Mouse (Mus musculus) liver, embryonic 14.5 days (tissue): ENCODE measurements around the gene Tmbim1. TPM values are rescaled to one million over a fixed set of nuclear protein-coding genes. Genes with fewer than 3 reads are reported as not detected.
A peak's percentile ranks its signal among the peaks of the same experiment; 100 is the strongest.
"Not testable (repeated sequence)": the region's sequence is repeated elsewhere in the genome, so short reads cannot be mapped to it uniquely, and the experiment has no call there.

Experiments used
- ATAC-seq: fragments of 200-750 bp; cut with Nextera tagmentation; 2 replicates; pipeline ENCODE4 v1.8.0; 2017; ENCODE audit warnings: moderate number of reproducible peaks, mild to moderate bottlenecking, moderate library complexity; ENCODE audit not compliant: insufficient read depth
- DNase-seq, 3 experiments: peaks; one replicate each; pipeline ENCODE4 v3.0.0-alpha.2; 2012 to 2013; ENCODE audit warnings: low read depth in 3 of 3, low spot score in 3 of 3
- H3K27ac ChIP-seq: fragments of 300-500 bp; sonication (generic); 2 replicates; pipeline ENCODE4 v1.5.1; 2014; ENCODE audit warnings: moderate library complexity, mild to moderate bottlenecking, control low read depth, inconsistent platforms
- H3K27me3 ChIP-seq: fragments of 300-500 bp; sonication (generic); 2 replicates; pipeline ENCODE4 v1.6.1; 2014; ENCODE audit warnings: mild to moderate bottlenecking, low read length, moderate library complexity; ENCODE audit not compliant: control insufficient read depth, insufficient read depth
- H3K36me3 ChIP-seq: fragments of 300-500 bp; sonication (generic); replicated peaks from 2 replicates; pipeline ENCODE4 v1.6.1; 2014; ENCODE audit warnings: low read depth; ENCODE audit not compliant: control insufficient read depth, insufficient read depth
- H3K4me1 ChIP-seq, 2 experiments: fragments of 200-500 bp in 1 of 2; fragments of 300-500 bp in 1 of 2; sonication (generic) in 1 of 2; replicated peaks; 2 replicates each; pipeline ENCODE4 v1.6.1; 2012 to 2014; ENCODE audit warnings: antibody characterized with exemption in 1 of 2, inconsistent platforms in 1 of 2, low read length in 1 of 2; ENCODE audit not compliant: control insufficient read depth in 2 of 2, insufficient read depth in 2 of 2
- H3K4me2 ChIP-seq: fragments of 300-500 bp; sonication (generic); 2 replicates; pipeline ENCODE4 v1.6.1; 2014; ENCODE audit warnings: low read depth, mild to moderate bottlenecking, control low read depth, moderate library complexity
- H3K4me3 ChIP-seq, 2 experiments: fragments of 200-500 bp in 1 of 2; fragments of 300-500 bp in 1 of 2; sonication (generic) in 1 of 2; 2 replicates each; pipeline ENCODE4 v1.5.1; 2012 to 2014; ENCODE audit warnings: low read depth in 2 of 2, low read length in 2 of 2, mild to moderate bottlenecking in 2 of 2, control low read depth in 1 of 2, inconsistent platforms in 1 of 2, moderate library complexity in 1 of 2; ENCODE audit not compliant: insufficient read depth in 1 of 2
- H3K9ac ChIP-seq: fragments of 300-500 bp; sonication (generic); replicated peaks from 2 replicates; pipeline ENCODE4 v1.6.1; 2014; ENCODE audit warnings: mild to moderate bottlenecking, control low read depth, moderate library complexity
- H3K9me3 ChIP-seq: fragments of 300-500 bp; sonication (generic); 2 replicates; pipeline ENCODE4 v1.6.1; 2016; ENCODE audit warnings: low read length, mixed read lengths; ENCODE audit not compliant: control insufficient read depth
- CTCF ChIP-seq: IDR thresholded peaks from 2 replicates; pipeline ENCODE4 v1.5.1; 2016; ENCODE audit warnings: antibody characterized with exemption, low read depth, control low read depth
- EP300 ChIP-seq: IDR thresholded peaks from 2 replicates; pipeline ENCODE4 v1.6.1; 2016; ENCODE audit warnings: antibody characterized with exemption, low read depth
- WGBS: fragments of 180-500 bp; shearing (Covaris S2); extraction: QIAGEN DNeasy Blood & Tissue Kit; methylation state at CpG from one replicate; pipeline ENCODE4 v1.1.7; 2014; ENCODE audit not compliant: insufficient replicate concordance; 5-methylcytosine and 5-hydroxymethylcytosine counted together
- polyA plus RNA-seq, 2 experiments: library from polyadenylated mRNA; depleted of rRNA in 1 of 2; stranded (reverse) in 1 of 2; unstranded in 1 of 2; fragments of >200 nt; fragmentation: Nextera tagmentation in 1 of 2; extraction: Ambion mirVana in 1 of 2; gene quantifications; 2 replicates each; pipeline versions ENCODE4 v1.2.1 to v1.2.3; 2012 to 2014

Tmbim1 gene
- polyA plus RNA-seq, 2 experiments, result 10.1 to 10.5 TPM

DNA sequence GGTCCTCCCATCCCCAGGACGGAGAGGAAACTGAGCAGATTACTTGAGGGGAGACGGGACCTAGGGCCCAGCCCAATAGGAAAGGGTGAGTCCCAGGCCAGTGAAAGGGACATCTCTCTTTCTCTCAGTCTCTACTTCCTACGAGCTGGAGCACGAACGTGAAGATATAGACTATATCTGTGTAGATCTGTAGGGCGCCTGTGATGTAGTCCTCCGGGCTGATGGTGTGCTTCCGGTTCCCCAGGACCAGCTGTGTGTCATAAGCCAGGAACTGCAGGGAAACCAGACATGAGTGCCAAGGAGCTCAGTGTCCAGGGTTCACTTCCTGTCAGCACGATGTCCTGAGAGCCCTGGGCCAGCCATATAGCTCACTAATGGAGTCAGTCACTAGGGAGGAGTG, 16.2 kb downstream of the Tmbim1 start:
- Histone ChIP-seq H3K36me3 (peaks cover 4% of the 10 kb centered on the region; the same call in 1 of the 2 replicates), H3K4me2 (no peak overlapping the region), H3K4me3 (no peak overlapping the region), H3K9me3 (no peaks in the 10 kb centered on the region), H3K9ac (no peak overlapping the region), H3K4me1 (peaks cover 14% of the 10 kb centered on the region in 2 experiments), H3K27me3 (no peaks in the 10 kb centered on the region), H3K27ac (no peak overlapping the region)
- TF ChIP-seq CTCF, result no peak
- TF ChIP-seq EP300, result no peak
- no peak for DNase-seq
- 69% methylated on average over 9 of the region's 9 CpGs for WGBS
- ATAC-seq, result no peak

DNA sequence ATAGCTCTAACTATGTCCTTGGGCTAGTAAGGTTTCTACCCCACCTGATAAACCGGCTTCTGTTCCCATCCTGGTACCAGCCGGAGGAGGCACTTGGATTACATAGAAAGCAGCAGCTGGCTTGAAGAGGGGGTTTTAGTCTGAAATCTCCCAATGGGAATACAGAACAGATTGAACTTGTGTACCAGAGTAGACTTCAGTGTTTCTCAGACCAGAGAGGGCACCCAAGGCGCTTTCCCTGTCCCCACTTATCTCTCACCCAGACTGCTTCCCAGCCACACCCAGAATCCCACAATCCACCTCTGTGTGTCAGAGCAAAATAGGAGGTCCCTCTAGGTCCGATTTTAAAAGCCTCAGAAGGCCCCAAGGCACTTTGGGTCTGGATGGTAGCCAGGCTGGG, 17.1 kb downstream of the Tmbim1 start:
- Histone ChIP-seq H3K36me3 (peaks cover 4% of the 10 kb centered on the region; the same call in 1 of the 2 replicates), H3K9ac (0 out of 2 replicates have a peak overlapping the region, but pooled peaks have one; percentile 23), H3K4me3 (no peak overlapping the region), H3K27ac (peak overlapping the region; percentile 27), H3K27me3 (no peaks in the 10 kb centered on the region), H3K9me3 (no peaks in the 10 kb centered on the region), H3K4me2 (peak overlapping the region; percentile 22), H3K4me1 (peaks cover 17 to 18% of the 10 kb centered on the region in 2 experiments)
- no peak for ATAC-seq
- no peak for TF ChIP-seq EP300
- WGBS, result 49% methylated on average over 4 of the region's 4 CpGs
- peak in 1 of 3 experiments; percentile 17 for DNase-seq

DNA sequence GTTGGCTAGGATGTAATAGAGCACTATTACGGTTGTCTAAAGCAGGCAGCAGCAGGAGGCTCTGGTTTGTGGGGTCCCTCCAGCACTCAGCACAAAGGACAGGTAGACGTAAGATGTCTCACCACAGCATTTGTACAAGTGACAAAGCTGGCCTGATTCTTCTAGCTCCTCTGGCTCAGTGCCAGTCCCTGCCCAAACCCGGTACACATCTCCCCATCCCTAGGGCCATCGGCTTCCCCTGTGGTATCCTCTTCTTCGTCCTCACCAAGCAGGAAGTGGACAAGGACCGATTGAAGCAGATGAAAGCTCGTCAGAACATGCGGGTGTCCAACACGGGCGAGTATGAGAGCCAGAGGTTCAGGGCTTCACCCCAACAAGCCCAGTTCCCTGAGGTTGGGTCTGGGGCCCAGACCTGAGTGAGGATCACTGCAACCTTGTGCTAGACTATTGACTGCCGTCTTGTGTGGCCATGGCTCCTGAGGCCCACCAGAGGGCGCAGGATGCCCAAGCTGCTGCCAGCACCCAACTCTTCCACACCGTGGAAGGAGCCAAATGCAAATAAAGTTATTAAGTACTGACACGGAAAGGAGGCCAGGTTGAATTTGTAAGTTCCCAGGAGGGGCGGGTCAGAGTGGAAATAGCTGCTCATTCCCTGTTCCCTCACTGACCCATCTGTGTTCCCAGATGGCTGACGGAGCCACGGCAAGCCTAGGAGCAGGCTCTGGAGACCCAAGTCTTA, 18.4 kb downstream of the Tmbim1 start:
- not testable (repeated sequence) for DNase-seq, H3K4me2 ChIP-seq, H3K27ac ChIP-seq, H3K36me3 ChIP-seq, H3K9me3 ChIP-seq, H3K4me3 ChIP-seq, H3K27me3 ChIP-seq, ATAC-seq, H3K9ac ChIP-seq
- H3K4me1 ChIP-seq, result peaks cover 17 to 18% of the 10 kb centered on the region in 2 experiments
- 59% methylated on average over 14 of the region's 17 CpGs for WGBS
- TF ChIP-seq CTCF, result peak; percentile 68

DNA sequence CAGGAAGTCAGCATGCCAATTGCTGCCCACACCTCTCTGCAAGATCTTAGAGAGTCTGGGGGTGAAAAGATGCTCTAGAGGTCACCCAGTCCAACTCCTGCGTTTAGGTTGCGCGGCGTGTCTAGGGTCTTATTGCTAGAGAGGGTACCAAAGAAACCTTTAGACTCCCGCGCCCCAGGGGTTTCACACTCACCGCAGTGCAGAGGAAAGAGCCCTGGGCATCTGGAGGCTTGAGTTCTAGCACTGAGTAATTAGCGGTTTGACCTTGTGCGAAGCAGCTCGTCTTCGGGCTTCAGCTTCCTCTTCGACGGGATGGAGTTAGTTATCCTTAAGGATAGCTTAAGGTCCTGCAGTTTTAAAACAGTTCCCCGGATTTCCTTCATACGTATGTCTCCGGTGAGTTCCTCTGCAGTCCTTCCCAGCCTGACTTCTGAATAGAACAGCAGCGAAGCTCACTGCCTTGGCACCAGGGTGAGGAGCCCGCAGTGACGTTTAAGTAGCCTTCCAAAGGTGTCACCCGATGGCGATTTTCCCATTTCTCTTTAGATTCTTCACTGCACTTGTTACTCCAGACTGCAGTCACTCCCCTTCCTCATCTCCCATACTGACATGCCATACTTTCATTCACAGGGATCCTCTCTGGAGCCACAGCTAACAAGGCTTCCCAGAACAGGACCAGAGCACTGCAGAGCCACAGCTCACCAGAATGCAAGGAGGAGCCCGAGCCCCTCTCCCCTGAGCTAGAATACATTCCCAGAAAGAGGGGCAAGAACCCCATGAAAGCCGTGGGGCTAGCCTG, 20.0 kb downstream of the Tmbim1 start:
- H3K27ac ChIP-seq, result peak overlapping the region; percentile 18; the same call in 1 of the 2 replicates
- no peak for TF ChIP-seq EP300
- ATAC-seq (no peak), DNase-seq (no peak)
- peak overlapping the region; percentile 84 to 86 for H3K4me3 ChIP-seq
- peak overlapping the region; percentile 80 for H3K9ac ChIP-seq
- no peaks in the 10 kb centered on the region for H3K27me3 ChIP-seq
- peaks cover 8% of the 10 kb centered on the region for H3K36me3 ChIP-seq
- no peaks in the 10 kb centered on the region for H3K9me3 ChIP-seq
- peaks cover 17 to 18% of the 10 kb centered on the region in 2 experiments for H3K4me1 ChIP-seq
- WGBS, result 4% methylated on average over 23 of the region's 23 CpGs
- peak overlapping the region; percentile 96 for H3K4me2 ChIP-seq

DNA sequence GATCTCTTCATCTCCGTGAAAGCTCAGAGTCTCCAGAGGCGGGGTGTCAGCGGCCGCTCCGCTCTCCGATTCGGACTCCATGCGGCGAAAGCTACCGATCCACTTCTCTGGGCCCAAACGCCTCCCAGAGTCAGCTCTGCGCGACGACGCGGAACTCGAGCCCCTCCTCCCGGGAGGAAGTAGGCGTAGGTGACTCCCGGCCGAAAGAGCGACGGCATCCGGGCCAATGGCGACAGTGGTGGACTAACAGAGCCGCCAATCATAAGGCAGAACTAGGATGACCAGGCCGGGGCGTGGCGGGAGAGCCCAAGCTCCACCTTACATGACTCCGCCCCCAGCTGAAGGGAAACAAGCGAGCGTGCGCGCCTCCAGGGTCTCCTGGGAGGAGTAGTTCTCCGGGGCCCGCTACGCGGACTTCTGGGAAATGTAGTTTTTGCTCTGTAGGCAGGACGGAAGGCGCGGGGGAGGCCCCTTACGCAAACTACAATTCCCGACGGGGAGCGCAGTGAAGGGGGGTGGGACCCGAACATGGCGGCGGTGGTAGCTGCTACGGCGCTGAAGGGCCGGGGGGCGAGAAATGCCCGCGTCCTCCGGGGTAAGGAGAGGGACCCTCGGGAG, 20.8 kb downstream of the Tmbim1 start, which contains the start of the genes Aamp and Pnkd:
TSS of gene Aamp (minus strand) at position 196 of the 618 bp plus-strand sequence.
TSS of gene Pnkd (plus strand) at position 388 of the 618 bp plus-strand sequence.
- H3K27ac ChIP-seq, result peak within 1 kb of the TSS; percentile 45; the same call in 1 of the 2 replicates
- ATAC-seq (peak; percentile 96), DNase-seq (peak; percentile 100)
- H3K27me3 ChIP-seq, result no peaks in the 10 kb centered on the region
- peaks cover 8% of the 10 kb centered on the region for H3K36me3 ChIP-seq
- H3K4me2 ChIP-seq, result peak within 1 kb of the TSS; percentile 96
- H3K4me1 ChIP-seq, result peaks cover 17 to 18% of the 10 kb centered on the region in 2 experiments
- H3K9ac ChIP-seq, result peak within 1 kb of the TSS; percentile 80
- TF ChIP-seq EP300, result no peak
- peak; percentile 56 for TF ChIP-seq CTCF
- 1% methylated on average over 56 of the region's 56 CpGs for WGBS
- H3K4me3 ChIP-seq, result peak within 1 kb of the TSS; percentile 84 to 86
- H3K9me3 ChIP-seq, result no peaks in the 10 kb centered on the region
